Mouse (Mus musculus): ENCODE measurements at regions not wholly inside any gene's neighbourhood (a gene's known extent, or its start where the extent isn't known, plus 50 kb on each side); places are given as distances from the start of the nearest gene placed in this dataset.
A peak's percentile ranks its signal among the peaks of the same experiment; 100 is the strongest.

DNA sequence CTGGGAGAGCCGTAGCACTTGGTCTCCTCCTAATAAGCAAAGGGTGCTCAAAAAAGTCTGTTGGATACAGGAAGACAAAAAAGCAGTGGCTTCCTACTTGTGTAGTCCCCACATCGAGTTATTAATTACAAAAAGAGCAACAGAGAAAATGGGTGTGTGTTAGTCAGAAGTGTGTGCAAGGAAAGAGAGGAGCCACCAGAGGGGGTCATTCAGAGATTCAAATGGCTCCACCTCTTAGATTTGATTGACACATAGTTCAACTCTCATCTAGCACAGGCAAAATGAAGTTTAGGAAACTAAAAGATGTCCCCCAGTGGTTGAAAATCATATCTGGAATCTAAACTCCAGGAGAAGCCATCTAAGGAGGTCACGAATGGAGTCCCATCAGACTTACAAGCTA, 200.2 kb upstream of the Hnrnpa3 start:
- Histone ChIP-seq H3K4me3 (replicated peaks) (no peak overlapping the region), H3K4me1 (ENCODE audit: control insufficient read depth) (peaks cover 49% of the 10 kb centered on the region), H3K36me3 (ENCODE audit: control insufficient read depth) (no peaks in the 10 kb centered on the region), H3K9me3 (ENCODE audit: control insufficient read depth, low read length) (no peaks in the 10 kb centered on the region), H3K27me3 (ENCODE audit: control insufficient read depth) (no peaks in the 10 kb centered on the region)
- TF ChIP-seq TAL1 (IDR thresholded peaks at IDR 0.05; ENCODE audit: low read length) = no peak

- Histone ChIP-seq H3K4me3 (replicated peaks) (no peak overlapping the region), H3K4me1 (ENCODE audit: control insufficient read depth) (peaks cover 39% of the 10 kb centered on the region), H3K9me3 (ENCODE audit: control insufficient read depth, low read length) (no peaks in the 10 kb centered on the region), H3K36me3 (ENCODE audit: control insufficient read depth) (no peaks in the 10 kb centered on the region), H3K27me3 (ENCODE audit: control insufficient read depth) (no peaks in the 10 kb centered on the region)
- TF ChIP-seq TAL1 (IDR thresholded peaks at IDR 0.05; ENCODE audit: low read length) = no peak
- no peak for TF ChIP-seq GATA1 (IDR thresholded peaks at IDR 0.05; ENCODE audit: low read length)
Measured at GRCm38 (mm10) chr2:75460419-75460818, 198.6 kb upstream of the Hnrnpa3 start.

DNA sequence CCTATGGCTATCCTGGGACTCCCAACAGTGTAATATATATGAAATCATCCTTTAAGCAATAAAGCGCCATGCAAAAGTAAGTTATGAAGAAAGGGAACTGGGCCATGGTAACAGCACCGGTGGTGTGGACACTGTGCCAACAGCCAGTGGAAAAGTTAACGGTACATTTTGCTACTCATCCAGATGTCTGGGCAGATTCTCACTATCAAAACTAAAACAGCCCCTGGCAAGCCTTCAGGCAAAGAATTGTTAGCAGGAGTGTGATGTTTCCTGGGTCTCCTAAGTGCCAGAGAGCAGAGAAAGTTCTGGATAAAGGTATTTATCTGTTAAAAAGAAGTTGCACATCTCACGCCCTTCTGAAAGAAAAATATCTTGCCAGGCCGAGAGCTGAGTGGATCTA, 198.0 kb upstream of the Hnrnpa3 start:
- Histone ChIP-seq H3K36me3 (ENCODE audit: control insufficient read depth) (no peaks in the 10 kb centered on the region), H3K27me3 (ENCODE audit: control insufficient read depth) (no peaks in the 10 kb centered on the region), H3K9me3 (ENCODE audit: control insufficient read depth, low read length) (no peaks in the 10 kb centered on the region), H3K4me1 (ENCODE audit: control insufficient read depth) (peaks cover 36% of the 10 kb centered on the region), H3K4me3 (replicated peaks) (no peak overlapping the region)
- TF ChIP-seq TAL1 (IDR thresholded peaks at IDR 0.05; ENCODE audit: low read length) (no peak), GATA1 (IDR thresholded peaks at IDR 0.05; ENCODE audit: low read length) (no peak)

DNA sequence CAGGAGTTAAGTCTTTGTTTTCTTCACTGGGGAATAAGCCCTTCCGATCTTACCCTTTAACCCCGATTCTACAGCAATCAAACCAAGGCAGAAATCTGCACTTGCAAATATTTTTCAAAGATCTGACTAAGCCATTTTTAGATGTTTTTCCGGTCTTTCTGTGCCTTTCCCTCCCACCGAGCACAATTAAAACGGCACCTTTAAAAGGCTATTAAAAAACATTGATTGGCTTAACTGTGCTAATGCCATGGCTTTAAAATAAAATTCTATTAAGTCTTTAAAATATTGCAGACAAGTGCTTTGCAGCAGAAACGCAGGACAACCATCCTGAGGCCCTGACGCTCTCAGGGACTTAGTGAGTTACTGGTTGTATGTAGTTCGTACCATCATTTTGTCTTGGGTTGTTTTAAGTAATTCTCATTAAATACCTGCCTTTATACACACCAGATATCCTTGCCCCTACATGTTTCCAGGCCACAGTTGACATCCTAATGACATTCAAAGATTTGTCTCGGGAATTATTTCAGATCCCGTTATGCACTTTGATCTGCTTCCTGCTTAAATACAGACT, 197.6 kb upstream of the Hnrnpa3 start:
- no peaks in the 10 kb centered on the region for H3K9me3 ChIP-seq (ENCODE audit: control insufficient read depth, low read length)
- H3K27me3 ChIP-seq (ENCODE audit: control insufficient read depth) = no peaks in the 10 kb centered on the region
- H3K36me3 ChIP-seq (ENCODE audit: control insufficient read depth) = no peaks in the 10 kb centered on the region
- no peak overlapping the region for H3K4me3 ChIP-seq (replicated peaks)
- TF ChIP-seq TAL1 (IDR thresholded peaks at IDR 0.05; ENCODE audit: low read length) (no peak), GATA1 (IDR thresholded peaks at IDR 0.05; ENCODE audit: low read length) (no peak)
- H3K4me1 ChIP-seq (ENCODE audit: control insufficient read depth) = peaks cover 31% of the 10 kb centered on the region

DNA sequence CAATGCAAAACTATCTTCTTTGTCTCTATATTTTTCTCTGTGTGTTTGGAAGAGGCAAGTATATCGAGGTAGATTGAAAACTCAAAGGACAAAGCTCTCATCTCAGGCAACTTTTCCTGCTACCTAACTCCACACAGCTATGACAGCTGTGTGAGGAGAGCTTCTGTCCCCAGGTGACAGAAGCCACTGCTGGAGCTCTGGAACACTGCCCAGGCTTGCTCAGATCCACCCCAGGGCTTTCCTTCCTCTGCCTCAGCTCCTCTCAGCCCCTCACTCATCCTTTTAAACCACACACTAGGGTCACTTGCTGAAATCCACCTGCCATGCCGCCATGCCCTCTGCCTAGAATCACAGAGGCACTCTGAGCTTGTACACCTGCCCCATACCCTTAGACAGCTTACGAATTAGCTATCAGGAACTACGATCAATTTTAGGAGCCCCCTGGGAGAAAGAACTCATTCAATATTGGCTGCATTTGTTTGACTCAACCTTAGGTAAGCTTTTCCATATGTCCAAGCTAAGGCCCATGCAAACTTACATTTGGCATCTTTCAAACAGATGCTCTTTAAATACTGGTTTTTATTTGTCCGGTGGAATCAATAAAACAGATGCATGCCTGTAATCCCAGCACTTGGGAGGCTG, 196.9 kb upstream of the Hnrnpa3 start:
- no peaks in the 10 kb centered on the region for H3K9me3 ChIP-seq (ENCODE audit: control insufficient read depth, low read length)
- no peaks in the 10 kb centered on the region for H3K27me3 ChIP-seq (ENCODE audit: control insufficient read depth)
- H3K4me1 ChIP-seq (ENCODE audit: control insufficient read depth) = peaks cover 28% of the 10 kb centered on the region
- H3K4me3 ChIP-seq (replicated peaks) = no peak overlapping the region
- TF ChIP-seq GATA1 (IDR thresholded peaks at IDR 0.05; ENCODE audit: low read length) (no peak), TAL1 (IDR thresholded peaks at IDR 0.05; ENCODE audit: low read length) (no peak)
- H3K36me3 ChIP-seq (ENCODE audit: control insufficient read depth) = no peaks in the 10 kb centered on the region

DNA sequence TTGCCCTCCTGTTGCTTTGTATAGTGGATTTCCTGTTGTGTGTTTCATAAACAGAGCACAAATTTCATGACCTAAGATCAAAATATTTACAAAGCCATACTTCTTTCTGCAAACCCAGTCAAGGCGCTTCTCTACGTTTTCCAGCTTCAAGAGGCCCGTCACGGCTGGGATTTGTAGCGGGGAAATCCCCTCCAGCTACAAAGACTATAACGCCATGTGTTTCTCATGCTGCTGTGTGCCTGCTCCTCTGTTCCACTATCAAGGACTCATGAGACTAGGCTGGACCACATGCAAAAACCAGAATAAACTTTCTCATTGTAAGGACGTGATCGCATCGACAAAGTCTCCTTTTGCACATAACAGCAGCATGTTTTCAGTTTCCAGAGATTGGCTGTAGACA, 196.0 kb upstream of the Hnrnpa3 start:
- Histone ChIP-seq H3K36me3 (ENCODE audit: control insufficient read depth) (no peaks in the 10 kb centered on the region), H3K9me3 (ENCODE audit: control insufficient read depth, low read length) (no peaks in the 10 kb centered on the region), H3K27me3 (ENCODE audit: control insufficient read depth) (no peaks in the 10 kb centered on the region), H3K4me1 (ENCODE audit: control insufficient read depth) (peaks cover 21% of the 10 kb centered on the region), H3K4me3 (replicated peaks) (no peak overlapping the region)
- TF ChIP-seq GATA1 (IDR thresholded peaks at IDR 0.05; ENCODE audit: low read length) (no peak), TAL1 (IDR thresholded peaks at IDR 0.05; ENCODE audit: low read length) (no peak)

GRCm38 (mm10) chr2:75464429-75464828, 194.6 kb upstream of the Hnrnpa3 start:
- H3K9me3 ChIP-seq (ENCODE audit: control insufficient read depth, low read length) = no peaks in the 10 kb centered on the region
- no peaks in the 10 kb centered on the region for H3K36me3 ChIP-seq (ENCODE audit: control insufficient read depth)
- no peak for TF ChIP-seq TAL1 (IDR thresholded peaks at IDR 0.05; ENCODE audit: low read length)
- no peak for TF ChIP-seq GATA1 (IDR thresholded peaks at IDR 0.05; ENCODE audit: low read length)

DNA sequence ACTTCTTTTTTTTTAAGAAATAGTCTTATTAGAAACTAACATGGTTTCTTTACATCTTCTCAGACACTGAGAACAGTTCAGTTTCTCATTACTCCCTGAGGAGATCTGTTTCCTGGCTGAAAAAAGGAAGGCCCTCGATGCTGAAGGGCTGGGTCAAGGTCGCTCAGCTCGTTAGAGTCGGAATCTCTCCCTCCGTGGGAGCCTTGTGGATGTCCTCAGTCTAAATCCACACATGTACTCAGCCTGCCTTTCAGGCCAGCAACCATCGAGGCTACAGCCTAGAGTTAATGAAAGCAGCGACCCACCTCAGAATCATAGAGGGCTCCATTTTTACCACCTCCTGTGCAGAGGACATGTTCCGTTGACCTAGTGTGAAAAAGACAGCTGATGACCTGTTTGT, 190.2 kb upstream of the Hnrnpa3 start:
- Histone ChIP-seq H3K4me1 (ENCODE audit: control insufficient read depth) (peaks cover 9% of the 10 kb centered on the region), H3K36me3 (ENCODE audit: control insufficient read depth) (no peaks in the 10 kb centered on the region), H3K9me3 (ENCODE audit: control insufficient read depth, low read length) (no peaks in the 10 kb centered on the region), H3K27me3 (ENCODE audit: control insufficient read depth) (peaks cover 3% of the 10 kb centered on the region; the same call in 1 of the 2 replicates), H3K4me3 (replicated peaks) (no peak overlapping the region)
- TF ChIP-seq GATA1 (IDR thresholded peaks at IDR 0.05; ENCODE audit: low read length) (no peak), TAL1 (IDR thresholded peaks at IDR 0.05; ENCODE audit: low read length) (no peak)

More at GRCm38 (mm10) chr2:75464429-75464828, 194.6 kb upstream of the Hnrnpa3 start:
- H3K4me1 ChIP-seq (ENCODE audit: control insufficient read depth) = peaks cover 14% of the 10 kb centered on the region
- no peaks in the 10 kb centered on the region for H3K27me3 ChIP-seq (ENCODE audit: control insufficient read depth)
- no peak overlapping the region for H3K4me3 ChIP-seq (replicated peaks)

GRCm38 (mm10) chr2:75469958-75470687, 188.9 kb upstream of the Hnrnpa3 start:
- H3K27me3 ChIP-seq (ENCODE audit: control insufficient read depth) = peaks cover 3% of the 10 kb centered on the region; the same call in 1 of the 2 replicates
- peak overlapping the region; percentile 34 for H3K4me3 ChIP-seq (replicated peaks)
- H3K9me3 ChIP-seq (ENCODE audit: control insufficient read depth, low read length) = no peaks in the 10 kb centered on the region
- no peaks in the 10 kb centered on the region for H3K36me3 ChIP-seq (ENCODE audit: control insufficient read depth)
- TF ChIP-seq GATA1 (IDR thresholded peaks at IDR 0.05; ENCODE audit: low read length) = no peak
- no peak for TF ChIP-seq TAL1 (IDR thresholded peaks at IDR 0.05; ENCODE audit: low read length)
- peaks cover 9% of the 10 kb centered on the region for H3K4me1 ChIP-seq (ENCODE audit: control insufficient read depth)

Measured in erythroblast, embryonic 14.5 days (primary cell).